Mouse (Mus musculus): ENCODE results near the gene Ddost.

Gene Ddost

DNA sequence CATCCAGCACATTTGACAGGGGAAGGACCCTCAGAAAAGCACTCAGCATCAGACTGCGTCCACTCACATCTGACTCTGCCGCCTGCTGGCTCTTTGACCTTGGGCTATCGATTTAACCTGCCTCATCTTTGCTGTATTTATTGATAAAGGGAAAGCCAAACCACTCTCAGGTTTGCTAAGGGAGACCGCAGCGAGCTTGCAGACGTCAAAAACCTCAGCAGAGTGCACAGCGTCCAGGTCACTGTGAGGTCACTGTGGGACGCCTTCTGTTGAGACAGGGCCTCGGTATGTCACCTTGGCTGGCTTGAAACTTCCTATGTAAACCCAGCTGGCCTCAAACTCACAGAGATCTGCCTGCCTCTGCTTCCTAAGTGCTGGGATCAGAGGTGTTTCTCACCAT is 32.8 kb downstream of the Ddost start:
- DNase-seq (ENCODE audit: low spot score in 2 of 2): no peak

DNA sequence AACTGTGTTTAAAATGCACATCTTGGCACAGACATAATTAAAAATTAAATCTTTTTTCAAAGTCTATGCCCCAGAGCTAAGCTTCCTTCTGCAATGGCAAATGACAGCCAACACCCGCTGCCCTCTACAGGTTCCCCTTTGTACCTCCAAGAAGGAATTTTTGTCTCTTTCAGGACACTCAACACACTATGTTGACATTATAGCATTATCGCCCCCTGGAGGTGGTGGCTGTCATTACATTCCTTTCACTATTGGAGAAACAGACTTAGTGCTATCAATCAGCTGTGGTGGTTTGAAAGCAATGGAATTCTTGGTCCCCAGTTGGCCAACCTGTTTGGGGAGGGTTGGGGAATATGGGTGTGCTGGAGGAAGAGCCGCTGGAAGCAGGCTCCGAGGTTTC is 35.4 kb downstream of the Ddost start:
- DNase-seq (ENCODE audit: low spot score in 2 of 2): peak; percentile 51 to 58

DNA sequence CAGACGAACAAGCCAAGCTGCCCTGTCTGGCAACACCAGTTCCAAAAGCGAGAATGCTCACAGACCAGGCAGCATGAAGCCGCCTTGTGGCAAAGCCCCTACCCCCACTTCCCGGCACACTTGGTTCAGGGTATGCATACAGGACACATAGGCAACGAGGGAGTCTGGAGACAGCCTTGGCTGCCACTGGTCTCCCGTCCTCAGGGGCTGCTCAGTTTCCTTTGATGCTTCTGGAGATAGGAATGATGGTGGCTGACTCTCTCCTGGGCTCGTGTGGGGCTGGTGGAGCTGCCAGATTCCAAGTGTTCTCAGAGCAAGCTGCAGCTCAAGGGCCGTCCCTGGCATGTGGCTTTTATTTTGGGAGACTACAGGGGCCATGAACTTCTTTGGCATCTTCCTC is 36.9 kb downstream of the Ddost start:
- no peak for DNase-seq (ENCODE audit: low spot score in 2 of 2)

DNA sequence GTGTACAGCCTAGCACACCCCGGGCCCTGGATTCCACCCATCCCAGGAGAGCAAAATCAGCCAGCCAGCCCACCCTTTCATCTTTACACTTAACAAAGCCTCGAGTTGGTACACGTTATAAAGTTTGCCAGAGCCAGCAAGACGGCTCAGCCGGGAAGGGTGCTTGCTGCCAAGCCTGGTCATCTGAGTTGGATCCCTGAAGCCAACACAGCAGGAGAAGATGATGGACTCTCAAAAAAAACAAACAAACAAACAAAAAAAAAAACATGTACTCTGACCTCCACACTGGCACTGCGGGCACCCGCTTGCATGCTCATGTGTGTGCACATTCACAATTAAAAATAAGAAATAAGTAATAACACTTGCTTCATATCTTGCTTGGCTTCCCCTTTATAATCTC is 37.5 kb downstream of the Ddost start:
- no peak for DNase-seq (ENCODE audit: low spot score in 2 of 2)

DNA sequence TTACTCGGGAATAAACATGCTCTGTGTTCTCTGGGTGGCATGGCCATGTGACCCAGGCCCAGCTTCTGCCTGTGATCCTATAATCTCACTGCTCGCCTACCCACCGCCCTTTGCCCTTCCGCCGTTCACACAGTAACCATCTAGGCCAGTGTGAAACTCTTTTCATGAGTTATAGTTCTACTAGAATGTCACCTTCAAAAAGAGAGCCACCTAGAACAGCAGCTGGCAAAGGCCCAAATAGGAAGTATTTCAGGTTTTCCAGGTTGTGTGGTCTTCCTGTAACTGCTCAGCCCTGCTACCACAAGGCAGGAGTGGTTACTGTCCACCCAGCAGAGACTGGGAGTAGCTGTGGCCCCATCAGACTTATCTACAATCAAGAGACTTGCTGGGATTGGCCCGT is 38.2 kb downstream of the Ddost start:
- no peak for DNase-seq (ENCODE audit: low spot score in 2 of 2)

DNA sequence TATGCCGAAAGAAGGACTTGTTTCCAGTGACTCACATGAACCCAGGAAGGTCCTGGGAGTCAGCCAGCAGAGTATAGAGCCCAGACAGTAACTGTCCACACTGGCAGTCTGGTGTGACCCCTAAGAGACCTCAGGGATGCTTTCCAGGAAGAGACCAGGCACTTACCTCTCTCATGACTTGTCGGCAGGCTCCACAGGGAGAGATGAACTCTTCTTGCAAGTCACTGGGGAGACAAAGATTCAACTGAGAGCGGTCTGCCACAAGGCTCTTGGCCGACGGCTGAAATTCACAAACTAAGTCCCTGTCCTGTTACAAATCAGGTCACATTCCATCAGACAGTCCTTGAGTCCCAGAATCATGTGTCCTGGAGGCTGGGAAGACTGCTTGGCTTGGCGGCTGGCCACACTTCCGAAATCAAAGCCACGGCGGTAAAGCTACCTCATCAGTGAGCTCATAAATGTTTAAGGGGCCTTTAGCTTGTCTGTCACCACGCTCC is 38.9 kb downstream of the Ddost start:
- no peak for DNase-seq (ENCODE audit: low spot score in 2 of 2)

DNA sequence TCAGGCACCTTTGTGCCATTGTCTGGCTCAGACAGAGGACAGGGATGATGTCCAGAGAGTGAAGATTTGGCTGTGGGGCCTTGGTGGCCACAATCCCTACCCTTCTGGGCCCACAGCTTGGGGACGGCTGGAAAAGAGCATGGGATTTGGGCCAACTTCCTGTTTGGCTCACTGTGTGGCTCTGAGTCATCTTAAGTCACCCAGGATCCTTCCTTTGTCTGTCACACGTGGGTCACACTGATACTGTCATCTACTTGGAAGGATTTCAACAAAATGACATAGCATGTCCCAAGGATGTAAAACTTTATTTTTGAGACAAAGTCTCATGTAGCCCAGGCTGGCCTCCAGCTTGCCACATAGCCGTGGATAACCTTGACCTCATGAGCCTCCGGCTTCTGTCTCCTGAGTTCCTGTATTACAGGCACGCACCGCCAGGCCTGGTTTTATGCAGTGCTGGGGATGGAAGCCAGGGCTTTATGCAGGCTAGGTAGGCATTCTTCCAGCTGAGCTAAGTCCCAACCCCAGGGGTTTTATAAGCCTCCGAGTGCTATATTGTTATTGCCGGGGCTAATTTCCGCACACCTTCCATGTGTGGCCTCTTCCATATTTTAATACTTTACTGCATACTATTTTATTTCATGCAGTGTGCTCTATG is 40.5 kb downstream of the Ddost start:
- no peak for DNase-seq (ENCODE audit: low spot score in 2 of 2)

DNA sequence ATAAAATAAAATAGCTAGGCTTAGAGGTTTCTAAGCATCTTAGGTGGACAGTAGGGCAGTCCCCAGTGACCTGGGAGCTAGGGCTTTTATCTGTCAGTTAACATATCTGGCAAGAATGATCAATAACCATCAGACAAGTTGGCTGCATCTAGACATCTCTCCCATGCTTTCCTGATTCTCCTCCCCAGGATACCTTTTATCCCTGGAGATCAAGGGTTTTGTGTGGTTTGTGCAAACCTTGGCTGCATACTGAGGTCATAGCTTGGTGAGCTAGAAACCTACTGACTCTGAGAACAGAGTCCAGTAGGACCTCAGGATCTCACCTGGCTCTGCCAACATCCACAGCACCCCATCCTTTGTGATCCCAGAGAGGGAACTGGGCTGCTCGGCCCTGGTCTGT is 42.8 kb downstream of the Ddost start:
- DNase-seq (ENCODE audit: low spot score in 2 of 2): no peak

DNA sequence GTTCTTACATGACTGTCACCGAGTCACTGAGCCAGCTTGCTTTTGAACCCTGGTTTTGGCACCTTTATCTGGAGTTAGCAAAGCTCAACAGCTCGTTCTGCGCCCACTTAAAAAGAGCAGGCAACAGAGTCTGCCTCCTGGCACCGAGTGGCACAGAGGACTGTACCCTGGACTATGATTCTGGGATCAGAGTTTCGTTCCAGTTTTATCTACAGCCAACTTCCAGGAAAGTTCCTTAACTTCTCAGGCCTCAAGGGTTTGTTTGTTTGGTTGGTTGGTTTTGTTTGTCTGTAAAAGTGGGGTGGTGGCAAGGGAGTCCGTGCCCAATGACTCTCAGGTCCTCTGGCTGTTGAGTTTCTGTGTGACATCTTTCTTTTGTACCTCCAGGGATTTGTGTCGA is 44.2 kb downstream of the Ddost start:
- no peak for DNase-seq (ENCODE audit: low spot score in 2 of 2)

DNA sequence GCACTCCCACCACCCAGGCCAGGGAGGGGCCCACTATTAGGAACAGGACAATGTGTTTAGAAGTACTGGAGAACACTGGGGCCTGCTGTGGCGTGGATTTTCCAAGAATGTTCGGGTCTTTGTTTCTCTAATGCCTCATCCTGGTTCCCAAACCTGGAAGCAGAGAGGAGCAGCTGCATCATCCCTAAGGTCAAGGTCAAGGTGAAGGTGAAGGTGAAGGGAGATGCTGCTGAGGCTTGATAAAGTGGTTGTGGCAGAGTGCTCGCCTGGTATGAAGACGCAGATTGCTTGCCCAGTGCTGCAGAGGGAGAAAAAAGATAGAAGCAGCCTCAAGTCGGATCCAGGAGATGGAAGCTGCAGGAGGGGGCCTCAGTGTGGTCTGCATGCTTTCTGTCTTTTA is 47.3 kb downstream of the Ddost start:
- DNase-seq (ENCODE audit: low spot score in 2 of 2): no peak

DNA sequence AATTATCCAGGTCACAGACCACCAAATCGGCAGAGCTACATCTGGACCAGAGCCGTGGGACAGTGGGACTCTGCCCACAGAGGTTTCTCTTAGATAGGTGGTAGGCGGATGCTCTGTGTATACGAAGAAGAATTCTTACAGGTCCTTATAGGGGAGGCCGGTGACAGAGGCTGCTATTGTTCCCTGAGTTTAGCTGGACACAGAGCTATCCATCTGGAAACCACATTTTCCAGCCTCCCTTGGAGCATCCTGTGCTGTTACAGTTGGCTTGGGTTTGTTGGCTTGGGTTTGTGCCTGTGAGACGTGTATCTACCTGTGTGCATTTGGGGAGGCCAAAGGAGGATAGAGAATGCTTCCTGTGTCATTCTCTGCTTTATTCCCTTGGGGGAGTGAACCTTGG is 48.2 kb downstream of the Ddost start:
- DNase-seq (ENCODE audit: low spot score in 2 of 2): no peak

DNA sequence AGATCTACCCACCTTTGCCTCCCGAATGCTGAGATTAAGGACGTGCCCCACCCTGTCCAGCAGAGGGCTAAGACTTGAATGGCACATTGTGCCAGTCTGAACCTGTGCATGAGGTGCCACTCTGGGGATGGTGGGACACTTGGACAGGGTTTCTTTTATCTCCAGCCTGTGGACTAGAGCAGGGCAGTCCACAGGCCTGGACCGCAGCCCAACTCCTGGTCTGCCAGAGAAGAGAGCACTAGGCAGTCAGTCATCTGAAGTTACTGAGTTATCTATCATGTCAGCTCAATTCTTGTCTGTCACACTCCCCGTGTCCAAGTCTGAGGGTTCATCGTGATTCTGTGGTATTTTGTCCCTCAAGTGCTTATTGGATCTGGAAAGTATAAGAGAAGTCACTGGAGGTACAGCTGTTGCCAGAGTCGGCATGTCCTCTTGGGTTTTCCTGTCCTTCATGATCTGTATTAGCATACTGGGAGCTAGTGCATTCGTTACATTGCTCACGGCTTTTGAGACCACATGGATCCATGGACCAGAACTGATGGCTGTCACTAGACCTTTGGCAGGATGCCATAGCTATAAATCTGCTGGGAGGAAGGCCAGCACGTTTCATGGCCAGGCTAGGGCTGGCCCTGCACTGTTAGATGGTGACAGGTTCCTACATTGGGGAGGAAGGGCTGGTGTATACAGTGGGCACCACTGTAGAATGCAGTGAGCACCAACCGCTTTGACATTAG is 49.1 kb downstream of the Ddost start:
- no peak for DNase-seq (ENCODE audit: low spot score in 2 of 2)

DNA sequence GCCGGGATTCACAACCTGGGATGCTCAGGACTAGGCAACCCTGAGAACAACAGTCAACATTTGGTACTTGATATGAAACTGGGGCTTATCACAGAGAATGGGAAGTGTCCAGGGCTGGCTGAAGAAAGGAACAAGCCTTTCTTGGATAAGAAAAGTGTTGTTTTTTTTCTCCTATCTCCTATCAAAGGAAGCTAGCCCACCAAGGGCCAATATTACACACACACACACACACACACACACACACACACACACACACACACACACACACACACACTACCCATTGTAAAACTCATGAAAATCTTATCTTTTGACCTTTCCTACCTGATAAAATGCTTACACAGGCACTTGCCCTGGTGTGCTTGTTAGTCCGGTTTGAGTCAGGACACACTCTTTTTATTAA is 51.0 kb downstream of the Ddost start:
- no peak for DNase-seq (ENCODE audit: low spot score in 2 of 2)

DNA sequence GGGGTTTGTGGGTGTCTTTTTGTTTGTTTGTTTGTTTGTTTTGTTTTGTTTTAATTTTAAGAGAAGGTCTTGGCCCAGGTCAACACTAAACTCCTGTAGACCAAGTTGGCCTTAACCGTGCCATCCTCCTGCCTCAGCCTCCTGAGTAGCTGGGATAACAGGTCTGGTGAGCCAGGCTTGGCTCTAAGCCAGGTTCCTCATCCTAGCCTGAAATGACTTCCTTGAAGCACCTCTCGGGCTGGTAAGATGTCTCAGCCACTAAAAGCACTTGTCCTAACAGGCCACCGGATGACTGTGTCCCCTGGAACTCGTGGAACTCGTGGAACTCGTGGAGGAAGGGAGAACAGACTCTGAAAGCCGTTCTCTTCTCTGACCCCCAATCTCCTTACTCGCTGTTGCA is 51.6 kb downstream of the Ddost start:
- no peak for DNase-seq (ENCODE audit: low spot score in 2 of 2)

DNA sequence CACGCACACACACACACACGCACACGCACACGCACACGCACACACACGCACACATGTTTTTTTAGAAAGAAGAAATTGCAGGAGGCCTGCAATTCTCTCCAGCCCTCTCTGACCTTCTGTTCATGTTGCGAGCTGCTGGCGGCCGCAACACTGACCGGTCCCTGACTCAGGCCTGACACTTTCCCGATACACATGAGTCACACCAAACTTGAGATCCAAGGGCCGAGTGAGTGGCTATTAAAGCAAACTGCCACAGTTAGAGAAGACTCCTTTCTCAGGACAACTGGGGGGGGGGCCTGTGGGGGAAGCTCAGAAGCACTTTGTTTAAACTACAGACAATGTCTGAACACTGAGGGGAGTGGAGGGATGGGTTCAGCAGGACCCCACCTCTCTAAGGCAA is 52.0 kb downstream of the Ddost start:
- no peak for DNase-seq (ENCODE audit: low spot score in 2 of 2)

DNA sequence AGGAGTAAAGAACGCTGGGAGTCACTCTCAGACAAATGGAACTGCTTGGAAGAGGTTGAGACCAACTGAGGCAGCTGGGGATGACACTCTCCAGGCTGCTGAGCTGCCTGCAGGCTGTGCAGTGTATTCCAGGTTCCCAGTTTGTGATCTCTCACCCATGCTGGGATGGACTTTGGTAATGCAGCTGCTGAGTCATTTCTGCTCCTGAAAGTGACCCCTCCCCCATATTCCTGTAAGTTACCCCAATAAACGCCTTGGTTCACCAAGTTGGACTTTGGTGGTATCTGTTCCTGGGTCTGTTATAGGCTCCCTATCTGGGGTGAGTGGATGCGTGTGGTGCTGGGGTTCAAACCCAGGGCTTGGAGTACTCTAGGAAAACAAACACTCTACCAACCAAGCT is 53.6 kb downstream of the Ddost start:
- DNase-seq (ENCODE audit: low spot score in 2 of 2): no peak

DNA sequence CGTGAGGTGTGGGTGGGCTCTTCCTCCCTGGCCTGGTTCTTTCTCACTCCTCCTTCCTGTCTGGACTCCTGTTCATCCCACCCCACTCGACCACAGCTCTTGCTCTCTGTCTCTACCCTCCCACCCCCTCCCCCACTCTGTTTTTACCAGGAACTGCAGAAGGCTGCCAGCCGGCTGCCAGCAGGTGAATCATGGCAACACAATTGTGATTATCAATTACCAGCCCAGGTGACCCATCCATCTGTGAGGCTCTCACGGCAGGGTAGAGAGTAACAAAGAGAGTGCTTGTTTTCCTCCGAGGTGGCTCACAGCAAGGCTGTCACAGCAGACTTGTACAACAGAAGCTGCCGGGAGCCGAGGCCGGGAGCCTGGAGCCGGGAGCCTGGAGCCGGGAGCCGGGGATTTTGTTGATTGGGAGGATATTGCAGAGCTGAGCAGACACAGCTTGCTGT is 56.9 kb downstream of the Ddost start:
- DNase-seq (ENCODE audit: low spot score in 2 of 2): no peak

Data from frontal cortex, postnatal 36 days (tissue).